Mouse (Mus musculus) ovary, adult 18-20 months (tissue): ENCODE data around the gene 1700001C19Rik.

Experiments
- DNase-seq: peaks from one replicate; pipeline ENCODE4 v3.0.0; 2022; ENCODE audit warnings: low spot score, mixed read lengths

1700001C19Rik gene

DNA sequence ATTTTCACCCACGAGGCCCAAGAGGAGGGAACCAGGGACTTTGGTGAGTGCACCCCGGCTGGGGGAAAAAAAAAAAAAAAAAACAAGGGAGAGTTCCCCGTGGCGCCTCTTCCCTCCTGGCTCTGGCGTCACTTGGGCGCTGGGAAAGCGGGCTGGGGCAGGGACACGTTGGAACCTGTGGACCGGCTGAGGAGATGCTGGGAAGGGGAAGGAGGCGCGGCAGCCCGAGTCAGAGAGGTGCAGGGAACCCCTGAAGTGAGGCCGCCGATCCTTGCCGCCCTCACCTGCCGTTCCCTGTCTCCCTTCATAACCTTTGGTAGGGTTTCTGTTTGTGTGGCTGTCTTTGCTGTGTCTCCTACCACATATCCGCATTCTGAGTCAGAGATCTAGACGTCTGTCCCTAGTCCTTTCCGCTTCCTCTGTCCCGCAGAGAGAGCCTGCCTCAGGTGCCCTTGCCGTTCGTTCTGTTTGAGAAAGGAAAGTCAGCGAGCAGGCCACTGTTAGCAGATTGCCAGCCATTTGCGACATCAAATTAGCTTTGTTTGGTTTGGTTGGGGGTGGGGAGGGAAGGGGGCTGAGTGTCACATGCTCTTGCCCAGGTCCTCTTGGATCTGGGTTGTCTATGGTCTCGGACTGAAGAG, at the start of gene 1700001C19Rik:
Gene 1700001C19Rik, minus strand, starts transcription at position 470 of the 641 bp plus-strand sequence.
- no peak for DNase-seq

DNA sequence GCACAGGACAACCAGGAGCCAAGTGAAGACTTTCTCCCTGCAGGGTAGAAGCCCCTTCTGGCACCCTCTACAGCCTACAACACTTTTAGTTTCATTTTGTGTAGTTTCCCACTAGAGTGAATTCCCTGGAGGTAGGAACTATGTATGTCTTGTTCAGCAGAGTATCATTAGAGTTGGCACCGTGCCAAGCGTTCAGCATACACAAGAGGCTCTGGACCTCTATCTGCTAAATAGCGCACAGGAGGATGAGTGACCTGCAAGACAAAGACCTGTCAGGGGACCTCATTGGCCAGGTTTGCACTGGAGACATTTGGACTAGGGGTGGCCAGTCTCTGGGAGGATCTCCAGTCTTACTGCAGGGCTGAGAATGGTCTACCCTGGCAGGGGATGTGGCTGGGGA, 48.6 kb upstream of the 1700001C19Rik start:
- DNase-seq, result no peak

DNA sequence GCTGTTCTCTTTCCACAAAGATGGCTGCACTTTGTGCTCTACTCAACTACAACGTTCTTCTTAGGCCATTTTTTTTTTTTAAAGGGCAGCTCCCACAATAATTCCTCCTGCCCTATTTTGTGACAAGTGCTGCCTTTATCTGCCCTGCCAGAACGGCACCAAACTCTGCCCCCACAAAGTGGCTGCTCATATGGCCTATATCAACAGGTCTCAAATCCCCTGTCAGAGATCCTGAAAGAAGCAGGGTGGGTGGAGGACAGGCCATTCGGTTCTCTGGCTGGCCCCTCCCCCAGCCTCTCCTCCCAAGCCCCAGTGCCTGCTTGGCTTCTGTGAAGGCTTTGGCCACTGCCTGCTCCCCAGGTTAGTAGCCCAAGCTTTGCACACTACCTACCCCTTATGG, 47.8 kb upstream of the 1700001C19Rik start:
- no peak for DNase-seq

DNA sequence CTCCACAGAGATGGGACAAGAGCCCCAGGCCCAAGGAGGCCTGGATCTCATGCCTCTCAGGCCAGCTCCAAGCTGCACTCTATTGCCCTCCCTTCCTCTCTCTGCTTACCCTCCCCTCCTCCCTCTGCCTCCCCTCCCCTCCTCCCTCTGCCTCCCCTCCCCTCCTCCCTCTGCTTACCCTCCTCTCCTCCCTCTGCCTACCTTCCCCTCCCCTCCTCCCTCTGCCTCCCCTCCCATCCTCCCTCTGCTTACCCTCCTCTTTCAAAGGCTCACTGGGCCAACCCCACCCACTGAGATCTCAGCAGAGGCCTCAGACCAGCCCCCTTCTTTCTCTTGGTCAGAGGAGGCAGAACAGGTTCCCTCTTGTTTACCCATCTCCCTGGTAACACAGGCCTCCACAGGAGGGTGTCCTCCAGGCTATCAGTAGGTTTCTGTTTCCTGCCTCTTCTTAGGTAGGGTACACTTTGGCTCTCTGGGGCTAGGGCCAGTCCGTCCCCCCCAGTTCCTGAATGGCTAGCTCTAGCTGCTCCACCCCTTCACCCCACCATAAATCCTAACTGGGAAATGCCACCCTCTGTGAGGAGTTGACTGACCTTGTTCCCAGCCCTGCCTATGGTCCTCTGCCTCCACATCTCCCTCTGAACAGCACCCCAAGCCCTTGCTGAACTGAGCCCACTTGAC, 47.2 kb upstream of the 1700001C19Rik start:
- DNase-seq, result peak; percentile 48

DNA sequence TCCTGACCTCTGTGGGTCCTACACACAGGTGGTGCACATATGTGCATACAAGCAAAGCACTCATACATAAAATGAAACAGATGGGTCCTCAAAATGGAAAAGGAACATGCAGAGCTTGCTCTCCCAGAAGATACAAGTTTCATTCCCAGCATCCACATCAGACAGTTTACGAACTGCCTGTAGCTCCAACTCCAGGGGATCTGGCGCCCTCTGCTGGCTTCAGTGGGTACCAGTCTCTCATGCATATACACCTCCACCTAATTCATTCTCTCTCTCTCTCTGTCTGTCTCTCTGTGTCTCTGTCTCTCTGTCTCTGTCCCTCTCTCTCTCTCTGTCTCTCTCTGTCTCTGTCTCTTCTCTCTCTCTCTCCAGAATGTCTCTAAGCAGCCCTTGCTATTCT, 45.2 kb upstream of the 1700001C19Rik start:
- DNase-seq, result no peak

DNA sequence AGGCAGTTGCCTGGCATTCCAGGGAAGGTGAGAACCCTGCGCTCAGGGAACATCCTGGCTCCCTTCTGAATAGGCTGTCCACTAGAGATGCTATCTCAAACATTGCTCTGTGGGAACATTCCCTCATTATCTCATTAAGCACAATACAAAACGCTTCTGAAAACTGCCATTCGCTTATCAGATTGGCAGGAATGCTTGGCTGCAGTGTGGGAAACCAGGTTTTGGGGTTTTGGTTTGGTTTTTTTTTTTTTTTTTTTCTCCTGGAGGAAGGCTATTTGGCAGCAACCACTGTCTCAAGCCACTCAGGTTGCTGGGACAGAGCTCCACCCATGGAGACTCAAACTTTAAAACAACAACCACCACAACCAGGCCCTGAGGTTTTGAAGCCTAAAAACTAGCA, 42.7 kb upstream of the 1700001C19Rik start:
- no peak for DNase-seq

DNA sequence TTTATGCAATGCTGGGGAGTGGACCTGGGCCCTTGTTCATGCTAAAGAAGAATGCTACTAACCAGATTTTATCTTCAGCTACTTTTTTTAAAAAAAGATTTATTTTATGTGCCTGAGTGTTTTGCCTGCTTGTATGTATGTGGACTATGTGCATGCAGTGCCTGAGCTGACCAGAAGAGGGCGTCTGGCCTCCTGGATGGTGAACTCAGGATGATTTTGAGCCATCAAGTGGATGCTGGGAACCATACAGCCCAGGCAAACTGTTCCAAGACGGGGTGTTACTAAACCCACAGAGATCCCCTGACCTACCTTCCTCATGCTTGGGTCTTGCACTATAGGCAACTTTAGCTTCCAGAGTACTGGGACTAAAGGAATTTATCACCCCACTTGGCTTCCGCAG, 38.5 kb upstream of the 1700001C19Rik start:
- no peak for DNase-seq

DNA sequence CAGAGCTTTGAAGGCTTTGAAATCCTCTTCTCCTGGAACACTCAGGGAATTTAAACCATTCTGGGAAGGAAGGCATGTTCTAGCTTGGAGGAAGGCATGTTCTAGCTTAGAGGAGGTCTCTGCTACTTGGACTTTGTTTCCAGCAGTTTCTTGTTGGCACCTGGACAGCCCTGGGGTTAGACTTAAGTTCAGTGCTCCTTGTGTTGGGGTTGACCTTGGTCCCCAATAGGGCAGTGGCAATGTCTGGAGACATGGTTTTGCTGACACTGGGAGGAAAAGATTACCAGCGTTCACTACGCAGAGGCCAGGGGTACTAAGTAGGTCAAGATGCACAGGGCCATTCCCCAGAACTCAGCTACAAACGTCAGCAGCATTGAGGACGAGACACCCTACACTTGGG, 38.0 kb upstream of the 1700001C19Rik start:
- no peak for DNase-seq

DNA sequence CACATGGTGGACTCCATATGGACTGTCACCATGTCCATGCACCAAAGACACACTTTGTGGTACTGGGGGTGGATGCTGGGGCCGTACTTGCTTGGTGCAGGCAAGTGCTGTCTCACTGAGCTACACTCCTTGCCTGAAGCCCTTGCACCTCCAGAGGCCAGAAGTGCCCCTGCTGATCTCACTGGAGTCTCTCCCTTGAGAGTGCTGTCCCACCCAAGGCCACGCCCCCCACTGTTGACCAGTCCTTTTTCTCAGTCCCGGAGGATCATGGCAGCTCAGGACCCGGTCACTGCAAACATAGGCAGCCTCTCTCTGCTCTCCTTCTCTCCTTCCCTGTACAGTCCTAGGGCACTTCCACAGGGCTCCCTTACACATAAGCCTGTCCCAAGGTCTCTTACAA, 37.1 kb upstream of the 1700001C19Rik start:
- no peak for DNase-seq

DNA sequence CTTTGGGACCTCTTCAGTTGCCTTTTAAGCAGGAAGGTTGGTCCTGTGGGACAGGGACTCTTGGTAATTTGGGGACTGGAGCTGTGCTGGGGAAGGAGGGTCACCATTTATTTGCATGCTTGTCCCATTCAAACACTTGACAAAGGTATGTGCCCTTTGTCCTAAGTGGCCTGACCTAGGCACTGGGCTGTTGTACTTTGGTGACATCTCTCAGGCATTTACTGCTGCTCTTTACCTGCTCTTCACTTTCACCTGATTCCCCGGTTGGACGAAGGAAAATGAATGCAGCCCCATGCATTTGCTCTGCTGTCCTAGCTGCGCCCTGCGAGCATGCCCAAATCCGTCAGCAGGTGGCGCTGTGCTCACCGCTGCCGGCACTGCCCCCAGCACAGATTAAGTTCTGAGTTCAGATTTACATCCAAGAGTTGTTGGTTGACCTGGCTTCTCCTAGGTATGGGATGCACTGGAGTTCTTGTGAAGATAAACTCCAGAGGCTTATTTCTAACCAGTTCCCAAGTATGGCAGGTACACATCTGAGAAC, 36.3 kb upstream of the 1700001C19Rik start:
- no peak for DNase-seq

DNA sequence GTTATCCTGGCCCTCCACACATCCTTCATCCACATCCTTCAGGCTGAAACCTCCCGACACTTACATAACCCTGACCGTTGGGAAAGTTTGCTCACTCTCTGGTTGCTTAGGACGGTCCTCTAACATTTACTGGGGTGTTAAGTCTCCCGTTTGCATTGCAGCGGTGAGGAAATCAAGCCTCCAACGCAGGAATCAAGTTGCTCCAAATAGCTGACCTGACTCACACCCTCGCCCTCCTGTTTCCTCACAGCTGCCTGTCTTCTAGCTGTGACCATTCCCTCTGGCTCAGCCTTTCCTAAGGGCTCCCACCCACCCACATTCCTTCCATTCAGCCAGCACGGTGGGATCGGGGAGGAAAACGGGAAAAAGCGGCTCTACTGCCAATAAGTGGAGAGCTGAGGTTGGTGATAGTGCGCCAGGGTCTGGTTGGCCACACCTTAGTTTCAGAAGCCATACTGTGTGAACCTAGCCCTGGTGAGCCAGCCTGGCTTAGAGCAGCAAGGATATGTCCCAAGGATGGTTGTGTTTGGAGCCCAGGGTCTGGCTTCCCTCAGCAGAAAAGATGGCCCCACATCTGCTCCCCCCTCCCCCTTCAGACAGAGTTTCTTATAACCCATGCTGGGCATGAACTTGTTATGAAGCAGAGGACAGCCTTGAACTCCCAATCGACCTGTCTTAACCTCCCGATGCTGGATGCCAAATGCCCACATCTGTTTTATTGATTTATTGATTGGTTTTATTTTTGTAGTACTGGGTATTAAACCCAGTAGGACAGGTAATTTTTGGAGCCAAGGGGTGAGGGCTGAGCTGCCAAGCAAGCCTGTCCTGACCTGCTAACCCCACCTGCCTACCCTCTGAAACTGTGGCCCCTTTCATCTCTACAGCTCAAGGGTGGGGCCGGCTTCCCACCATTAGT, 35.5 kb upstream of the 1700001C19Rik start:
- no peak for DNase-seq

DNA sequence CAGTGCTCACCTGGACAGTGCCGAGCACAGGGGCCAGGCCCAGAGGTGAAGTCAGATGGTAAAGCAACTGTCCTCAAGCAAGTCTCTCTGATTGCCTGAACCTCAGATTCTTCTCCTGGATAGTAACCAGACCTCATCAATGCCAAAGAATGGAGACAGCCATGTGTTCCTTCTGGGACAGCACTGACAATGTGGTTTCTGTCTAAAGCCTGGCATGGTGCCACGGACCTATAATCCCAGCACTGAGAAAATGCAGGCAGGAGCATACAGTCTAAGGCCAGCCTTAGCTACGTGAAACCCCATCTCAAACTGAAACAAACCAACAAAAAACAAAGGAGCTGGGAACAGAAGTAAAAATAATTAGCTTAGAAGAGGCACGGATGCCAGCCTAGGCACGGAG, 33.5 kb upstream of the 1700001C19Rik start:
- DNase-seq, result no peak

DNA sequence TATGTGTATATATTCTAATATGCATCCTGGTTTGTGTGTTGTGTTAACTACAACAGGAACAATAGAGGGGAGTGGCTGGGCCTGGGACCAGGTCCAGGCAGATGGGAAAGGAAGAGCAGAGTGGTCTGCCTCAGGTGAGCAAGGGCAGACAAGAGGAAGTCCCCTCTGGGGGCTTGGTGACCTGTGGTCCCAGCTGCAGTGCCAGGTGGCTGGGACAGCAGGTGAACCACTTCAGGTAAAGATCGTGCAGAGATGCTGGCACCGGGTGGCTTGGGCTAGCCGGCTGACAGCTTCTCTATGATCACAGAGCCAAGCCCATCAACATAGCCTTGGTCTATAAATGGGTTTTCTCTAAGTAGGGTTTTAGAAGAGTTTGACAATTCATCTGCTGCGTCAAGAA, 32.9 kb upstream of the 1700001C19Rik start:
- no peak for DNase-seq

DNA sequence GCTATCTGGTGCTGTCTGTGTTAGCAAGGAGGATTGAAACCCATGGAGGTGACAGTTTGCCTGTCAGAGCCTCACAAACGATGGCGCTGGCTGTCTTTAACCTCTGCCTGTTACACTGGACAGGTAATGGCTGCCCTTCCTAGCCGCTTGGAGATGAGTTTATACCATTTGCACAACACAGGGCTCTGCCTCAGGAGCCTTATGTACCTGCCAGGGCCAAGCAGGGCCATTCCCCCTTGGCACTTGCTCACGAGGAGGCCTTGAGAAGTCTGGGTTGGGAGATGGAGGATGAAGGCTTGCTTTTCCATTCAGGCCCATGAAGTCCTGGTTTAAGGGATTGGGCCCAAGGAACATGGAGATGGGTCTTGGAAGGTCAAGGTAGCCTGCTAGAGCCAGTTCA, 32.5 kb upstream of the 1700001C19Rik start:
- no peak for DNase-seq

DNA sequence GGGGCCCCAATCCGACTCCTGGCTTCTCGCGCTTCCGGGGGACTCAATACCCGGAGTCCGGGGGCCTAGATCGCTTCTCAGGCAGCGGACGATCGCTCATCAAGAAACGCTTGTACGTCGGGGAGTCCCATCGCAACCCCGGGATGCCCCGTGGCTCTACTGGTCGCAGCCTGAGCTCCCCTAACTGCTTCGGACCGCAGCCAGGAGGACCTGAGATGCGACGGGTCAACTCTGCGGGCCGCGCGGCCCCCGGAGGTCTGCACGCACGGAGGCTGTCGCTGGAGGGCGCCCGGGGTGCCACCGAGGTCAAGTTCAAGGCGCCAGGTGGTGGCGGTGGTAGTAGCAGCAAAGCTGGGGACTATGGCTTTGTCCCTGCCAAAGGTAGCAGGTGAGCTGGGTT, 31.3 kb upstream of the 1700001C19Rik start:
- no peak for DNase-seq

DNA sequence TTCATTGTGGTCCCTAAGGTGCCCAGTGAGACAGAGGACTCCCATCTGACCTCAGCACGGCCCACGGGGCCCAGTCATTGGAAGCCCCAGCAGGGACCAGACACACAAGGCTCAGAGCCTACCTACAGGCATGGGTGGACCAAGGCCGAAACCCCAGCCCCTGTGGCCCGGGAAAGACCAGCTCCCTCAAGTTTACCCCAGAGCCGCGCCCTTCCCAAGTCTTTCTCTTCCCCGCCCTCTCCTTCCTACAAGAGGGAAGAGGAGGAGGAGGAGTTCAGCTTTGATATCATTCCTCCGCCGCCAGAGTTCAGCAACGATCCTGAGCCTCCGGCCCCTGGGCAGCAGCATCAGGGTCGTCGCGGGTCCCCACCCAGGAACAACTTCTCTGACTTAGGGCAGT, 30.9 kb upstream of the 1700001C19Rik start:
- DNase-seq, result no peak

DNA sequence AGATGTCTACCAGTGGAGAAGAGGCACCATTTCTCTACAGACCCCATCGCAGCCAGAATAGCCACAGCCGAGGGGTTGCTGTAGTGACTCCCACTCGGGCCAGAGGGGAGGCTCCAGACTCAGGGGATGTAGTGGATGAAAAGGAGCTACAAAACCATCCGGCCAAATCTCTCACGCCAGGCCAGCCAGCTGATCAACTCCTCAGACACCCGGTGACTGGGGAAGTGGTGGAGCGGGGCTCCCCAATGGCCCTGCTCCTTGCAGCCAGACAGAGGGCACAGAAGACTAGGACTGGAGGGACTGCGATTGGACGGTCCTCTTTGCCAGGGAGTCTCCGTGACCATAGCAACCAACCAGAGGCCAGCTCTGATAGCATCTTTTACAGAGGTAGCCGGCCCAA, 30.5 kb upstream of the 1700001C19Rik start:
- no peak for DNase-seq

DNA sequence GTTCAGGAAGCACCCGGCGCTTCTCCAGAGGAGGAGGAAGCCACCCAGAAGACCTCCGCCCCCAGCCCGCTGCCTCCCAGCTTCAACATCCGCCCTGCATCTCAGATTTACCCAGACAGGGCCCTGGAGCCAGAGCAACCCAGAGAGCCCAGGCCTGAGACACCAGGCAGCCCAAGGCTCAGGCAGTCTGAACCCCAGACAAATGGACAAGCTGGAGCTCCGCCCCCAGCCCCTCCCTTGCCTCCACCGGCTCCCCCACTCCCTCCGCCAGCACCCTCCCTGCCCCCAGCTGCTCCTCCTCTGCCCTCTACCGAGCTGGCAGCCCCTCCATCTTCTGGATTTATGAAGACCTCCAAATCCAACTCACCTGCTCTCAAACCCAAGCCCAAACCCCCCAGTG, 29.1 kb upstream of the 1700001C19Rik start:
- DNase-seq, result no peak

DNA sequence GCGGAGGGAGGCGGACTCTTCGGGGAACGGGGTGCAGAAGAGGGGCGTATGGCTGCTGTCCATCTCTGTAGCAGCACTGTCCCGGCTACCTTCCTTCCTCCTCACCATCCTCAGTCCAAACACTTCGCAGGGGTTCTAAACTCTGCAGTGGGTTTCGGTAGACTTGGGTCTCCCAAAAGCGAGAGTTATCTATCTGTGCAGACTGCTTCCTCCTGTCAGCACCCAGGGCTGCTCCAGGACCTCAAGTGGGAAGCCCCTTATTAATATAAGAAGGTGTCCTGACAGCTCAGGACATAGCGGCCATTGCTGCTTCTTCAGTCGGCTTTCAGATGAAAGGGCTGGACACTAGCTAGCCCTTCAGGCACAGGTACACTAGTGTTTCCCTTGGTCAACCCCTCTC, 27.8 kb upstream of the 1700001C19Rik start:
- no peak for DNase-seq

DNA sequence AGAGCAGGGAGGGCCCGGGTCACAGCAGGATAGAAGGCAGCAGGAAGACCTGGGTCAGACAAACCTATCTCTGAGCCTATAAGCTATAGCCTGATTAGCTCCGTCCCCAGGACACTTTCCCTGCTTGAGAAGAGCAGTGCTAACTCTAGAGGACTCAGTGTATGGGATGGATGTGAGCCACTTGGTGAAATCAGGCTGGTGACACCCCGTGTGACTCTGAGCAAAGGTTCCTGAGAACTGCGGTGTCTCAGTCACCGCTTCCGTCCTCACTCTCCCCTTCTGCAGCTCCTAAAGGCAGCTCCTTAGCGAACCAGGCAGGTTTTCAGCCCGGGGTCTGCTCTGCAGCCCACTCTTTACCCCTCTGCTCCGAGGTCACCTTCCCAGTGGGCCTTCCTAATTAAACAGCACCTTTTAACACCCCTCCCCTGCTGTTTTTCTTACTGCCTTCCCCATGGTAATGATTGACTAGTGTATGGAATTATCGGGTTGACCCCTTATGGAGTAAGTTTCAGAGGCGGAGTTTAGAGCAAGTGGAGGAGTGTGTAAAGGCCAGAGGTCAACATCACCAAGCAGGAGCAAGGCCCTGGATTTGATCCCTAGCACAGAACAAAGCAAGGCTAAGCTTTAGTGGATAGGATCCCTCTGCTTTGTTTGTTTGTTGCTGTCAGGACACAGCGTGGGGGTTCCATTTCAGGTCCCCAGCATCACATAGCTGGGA, 27.2 kb upstream of the 1700001C19Rik start:
- DNase-seq, result no peak

DNA sequence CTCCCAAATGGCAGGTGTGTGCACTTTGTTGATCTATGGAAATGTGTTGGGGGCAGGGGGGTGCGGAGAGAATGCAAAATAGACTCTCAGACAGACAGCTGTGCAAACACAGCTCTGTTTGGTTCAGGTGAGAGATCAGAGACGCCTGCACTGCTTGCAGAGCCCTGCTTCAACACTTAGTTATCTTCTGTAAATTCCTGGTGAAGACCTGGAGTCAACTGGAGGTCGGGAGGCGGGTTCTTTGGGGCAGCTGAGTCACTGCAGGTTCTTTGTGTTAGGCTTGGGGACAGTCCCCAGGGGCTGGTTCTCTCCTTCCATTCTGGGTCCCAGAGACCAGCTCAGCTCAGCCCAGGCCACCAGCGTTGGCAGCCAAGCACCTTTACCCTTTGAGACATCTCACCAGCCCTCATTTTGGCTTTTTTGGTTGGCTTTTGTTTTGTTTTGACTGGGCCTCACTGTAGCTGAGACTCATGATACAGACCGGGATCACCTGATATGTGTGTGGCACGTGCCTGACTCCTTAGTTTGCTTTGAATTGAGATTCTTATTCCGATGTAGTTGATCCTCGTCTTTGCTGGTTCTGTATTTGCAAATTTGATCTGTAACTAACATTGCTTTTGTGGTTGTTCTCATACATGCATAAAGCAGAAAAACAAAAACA, 25.7 kb upstream of the 1700001C19Rik start:
- no peak for DNase-seq
